Mouse (Mus musculus) stomach, embryonic 14.5 days (tissue): ENCODE results near the gene Pcnx3. TPM values are rescaled to one million over a fixed set of nuclear protein-coding genes. Genes with fewer than 3 reads are reported as not detected.
A peak's percentile ranks its signal among the peaks of the same experiment; 100 is the strongest.

Source experiments
- ATAC-seq: fragments of 200-750 bp; cut with Nextera tagmentation; 2 replicates; pipeline ENCODE4 v1.8.0; 2017; ENCODE audit warnings: low read depth, moderate TSS enrichment; ENCODE audit not compliant: insufficient number of reproducible peaks, insufficient read depth, low FRiP score
- H3K27ac ChIP-seq: fragments of 300-500 bp; sonication (generic); 2 replicates; pipeline ENCODE4 v1.5.1; 2014; ENCODE audit warnings: mild to moderate bottlenecking, low read length, moderate library complexity, mixed read lengths
- H3K27me3 ChIP-seq: fragments of 300-500 bp; sonication (generic); 2 replicates; pipeline ENCODE4 v1.6.1; 2014; ENCODE audit warnings: low read length, control low read depth, mixed read lengths; ENCODE audit not compliant: control insufficient read depth, insufficient read depth
- H3K36me3 ChIP-seq: fragments of 300-500 bp; sonication (generic); 2 replicates; pipeline ENCODE4 v1.6.1; 2014; ENCODE audit warnings: mild to moderate bottlenecking, control low read depth, low read length, moderate library complexity, mixed read lengths; ENCODE audit not compliant: control insufficient read depth, insufficient read depth
- H3K4me1 ChIP-seq: fragments of 300-500 bp; sonication (generic); 2 replicates; pipeline ENCODE4 v1.6.1; 2014; ENCODE audit warnings: low read length, control low read depth, mixed read lengths; ENCODE audit not compliant: control insufficient read depth, insufficient read depth
- H3K4me2 ChIP-seq: fragments of 300-500 bp; sonication (generic); replicated peaks from 2 replicates; pipeline ENCODE4 v1.6.1; 2014; ENCODE audit warnings: low read depth, low read length, control low read depth
- H3K4me3 ChIP-seq: fragments of 300-500 bp; sonication (generic); 2 replicates; pipeline ENCODE4 v1.5.1; 2014; ENCODE audit warnings: low read depth, low read length, control low read depth
- H3K9ac ChIP-seq: fragments of 300-500 bp; sonication (generic); replicated peaks from 2 replicates; pipeline ENCODE4 v1.6.1; 2014; ENCODE audit warnings: low read depth, mild to moderate bottlenecking, control low read depth, low read length, moderate library complexity, mixed read lengths
- H3K9me3 ChIP-seq: fragments of 300-500 bp; sonication (generic); 2 replicates; pipeline ENCODE4 v1.6.1; 2016; ENCODE audit warnings: low read depth, low read length, control low read depth; ENCODE audit not compliant: control insufficient read depth
- WGBS: fragments of 180-500 bp; shearing (Covaris S2); extraction: QIAGEN DNeasy Blood & Tissue Kit; methylation state at CpG from one replicate; pipeline ENCODE4 v1.1.7; 2014; 5-methylcytosine and 5-hydroxymethylcytosine counted together
- polyA plus RNA-seq: library from polyadenylated mRNA; unstranded; fragments of >200 nt; fragmentation: Nextera tagmentation; extraction: Ambion mirVana; gene quantifications from 2 replicates; pipeline ENCODE4 v1.2.1, GENCODE M21; 2014

Pcnx3 gene
- polyA plus RNA-seq, 1 experiment from 2014 or later, result 32.1 TPM

- H3K9ac ChIP-seq, result peak overlapping the region; percentile 12; the same call in 1 of the 2 replicates
- H3K27ac ChIP-seq, result peak overlapping the region; percentile 86
- 13% methylated on average over 26 of the region's 26 CpGs for WGBS
- peak; percentile 88 for ATAC-seq
- H3K4me2 ChIP-seq, result peak overlapping the region; percentile 54
- peaks cover 4% of the 10 kb centered on the region; the same call in 1 of the 2 replicates for H3K4me1 ChIP-seq
- peak overlapping the region; percentile 22 for H3K4me3 ChIP-seq
- H3K36me3 ChIP-seq, result peaks cover 50% of the 10 kb centered on the region
- H3K27me3 ChIP-seq, result no peaks in the 10 kb centered on the region
- no peaks in the 10 kb centered on the region for H3K9me3 ChIP-seq
These were observed 40.1 kb downstream of the Pcnx3 start for GRCm38 (mm10) chr19:5648401-5649297.

DNA sequence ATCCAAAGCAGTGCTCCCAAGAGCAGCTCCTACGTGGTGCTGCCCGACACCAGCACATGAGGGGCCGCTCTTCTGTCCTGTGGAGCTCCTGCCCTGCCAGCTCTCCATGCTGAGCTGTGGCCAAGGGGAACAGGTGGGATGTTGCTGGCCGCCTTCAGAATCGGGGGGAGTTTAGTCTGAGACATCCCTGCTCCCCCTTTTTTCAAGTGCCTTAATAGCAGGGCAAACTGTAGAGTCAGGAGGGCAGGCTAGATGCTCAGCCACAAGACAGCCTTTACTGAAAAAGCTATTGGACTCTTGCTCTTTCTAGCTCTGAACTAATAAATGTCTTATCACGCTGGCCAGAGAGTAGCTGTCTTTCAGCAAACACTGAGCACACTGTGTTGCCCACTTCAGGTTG is 40.9 kb downstream of the Pcnx3 start:
- ATAC-seq, result no peak
- H3K9ac ChIP-seq, result no peak overlapping the region
- peaks cover 49% of the 10 kb centered on the region for H3K36me3 ChIP-seq
- 94% methylated on average over 6 of the region's 6 CpGs for WGBS
- H3K27ac ChIP-seq, result no peak overlapping the region; the same call in 1 of the 2 replicates
- H3K9me3 ChIP-seq, result no peaks in the 10 kb centered on the region
- no peaks in the 10 kb centered on the region for H3K27me3 ChIP-seq
- peaks cover 4% of the 10 kb centered on the region; the same call in 1 of the 2 replicates for H3K4me1 ChIP-seq
- no peak overlapping the region for H3K4me3 ChIP-seq
- H3K4me2 ChIP-seq, result no peak overlapping the region

GRCm38 (mm10) chr19:5646731-5647330 is 41.9 kb downstream of the Pcnx3 start:
- H3K9me3 ChIP-seq, result no peaks in the 10 kb centered on the region
- peaks cover 4% of the 10 kb centered on the region; the same call in 1 of the 2 replicates for H3K4me1 ChIP-seq
- H3K4me2 ChIP-seq, result no peak overlapping the region
- no peaks in the 10 kb centered on the region for H3K27me3 ChIP-seq
- no peak overlapping the region for H3K4me3 ChIP-seq
- H3K36me3 ChIP-seq, result peaks cover 57% of the 10 kb centered on the region
- 92% methylated on average over 8 of the region's 8 CpGs for WGBS
- no peak overlapping the region for H3K9ac ChIP-seq
- H3K27ac ChIP-seq, result no peak overlapping the region
- ATAC-seq, result no peak

DNA sequence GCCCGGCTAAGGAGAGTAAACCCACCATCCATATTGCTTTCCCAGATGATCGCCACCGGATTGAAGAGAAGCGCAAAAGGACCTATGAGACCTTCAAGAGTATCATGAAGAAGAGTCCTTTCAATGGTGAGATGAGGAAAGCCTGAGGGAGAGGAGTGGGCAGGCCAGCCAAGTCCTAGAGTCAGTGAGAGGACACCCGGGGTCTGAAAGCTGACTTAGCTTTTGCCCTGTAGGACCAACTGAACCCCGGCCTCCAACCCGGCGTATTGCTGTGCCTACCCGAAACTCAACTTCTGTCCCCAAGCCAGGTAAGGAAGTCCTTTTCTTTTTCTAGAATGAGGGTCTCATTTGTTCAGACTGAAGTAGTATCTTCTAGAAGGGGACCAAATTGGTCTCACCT is 43.4 kb downstream of the Pcnx3 start:
- H3K4me1 ChIP-seq, result peaks cover 4% of the 10 kb centered on the region; the same call in 1 of the 2 replicates
- H3K9me3 ChIP-seq, result no peaks in the 10 kb centered on the region
- no peak for ATAC-seq
- WGBS, result 98% methylated on average over 9 of the region's 9 CpGs
- H3K27ac ChIP-seq, result no peak overlapping the region
- peaks cover 66% of the 10 kb centered on the region for H3K36me3 ChIP-seq
- H3K27me3 ChIP-seq, result no peaks in the 10 kb centered on the region
- no peak overlapping the region for H3K4me3 ChIP-seq
- H3K9ac ChIP-seq, result no peak overlapping the region
- H3K4me2 ChIP-seq, result no peak overlapping the region

GRCm38 (mm10) chr19:5641641-5642040 is 47.1 kb downstream of the Pcnx3 start:
- Histone ChIP-seq H3K4me3 (no peak overlapping the region), H3K4me2 (no peak overlapping the region), H3K36me3 (peaks cover 70% of the 10 kb centered on the region), H3K4me1 (peaks cover 7% of the 10 kb centered on the region; the same call in 1 of the 2 replicates), H3K27me3 (no peaks in the 10 kb centered on the region), H3K9me3 (no peaks in the 10 kb centered on the region), H3K9ac (no peak overlapping the region), H3K27ac (no peak overlapping the region)
- WGBS, result 88% methylated on average over 8 of the region's 8 CpGs
- ATAC-seq, result no peak

DNA sequence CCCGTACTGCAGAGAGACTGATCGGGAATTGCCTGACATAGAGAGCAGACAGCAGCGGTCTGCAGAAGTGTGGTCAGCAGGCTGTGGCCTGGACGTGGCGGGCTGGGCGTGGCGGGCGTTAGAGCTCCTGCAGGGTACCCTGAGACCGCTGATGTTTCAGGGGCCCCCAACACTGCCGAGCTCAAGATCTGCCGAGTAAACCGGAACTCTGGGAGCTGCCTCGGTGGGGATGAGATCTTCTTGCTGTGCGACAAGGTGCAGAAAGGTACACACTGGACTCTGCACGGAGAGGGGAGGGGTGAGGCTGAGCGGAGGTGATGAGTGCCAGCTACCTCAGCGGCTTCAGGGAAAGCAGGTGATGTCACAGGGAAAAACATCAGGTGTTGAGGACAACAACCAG is 47.7 kb downstream of the Pcnx3 start:
- Histone ChIP-seq H3K9ac (no peak overlapping the region), H3K36me3 (peaks cover 64% of the 10 kb centered on the region), H3K4me3 (no peak overlapping the region), H3K4me2 (no peak overlapping the region), H3K27me3 (no peaks in the 10 kb centered on the region), H3K4me1 (peaks cover 7% of the 10 kb centered on the region; the same call in 1 of the 2 replicates), H3K27ac (no peak overlapping the region), H3K9me3 (no peaks in the 10 kb centered on the region)
- ATAC-seq, result no peak
- 81% methylated on average over 17 of the region's 17 CpGs for WGBS

DNA sequence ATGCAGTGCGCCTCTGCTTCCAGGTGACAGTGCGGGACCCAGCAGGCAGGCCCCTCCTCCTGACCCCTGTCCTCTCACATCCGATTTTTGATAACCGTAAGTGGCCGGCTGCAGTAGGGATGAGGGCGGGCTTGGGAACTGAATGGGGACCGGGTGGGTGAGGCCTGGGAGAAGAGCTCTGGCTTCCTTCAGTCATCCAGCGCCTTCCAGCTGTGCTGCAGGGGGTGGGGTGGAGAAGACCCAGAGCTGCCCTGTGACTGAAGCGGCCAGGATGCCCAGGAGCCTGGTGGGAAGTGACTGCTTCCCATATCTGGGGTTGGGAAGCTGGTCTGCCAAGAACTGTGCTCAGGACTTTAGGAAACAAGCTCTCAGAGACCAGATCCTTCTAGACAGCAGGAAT is 48.4 kb downstream of the Pcnx3 start:
- Histone ChIP-seq H3K4me2 (no peak overlapping the region), H3K4me1 (peaks cover 7% of the 10 kb centered on the region; the same call in 1 of the 2 replicates), H3K27me3 (no peaks in the 10 kb centered on the region), H3K27ac (no peak overlapping the region), H3K9me3 (no peaks in the 10 kb centered on the region), H3K9ac (no peak overlapping the region), H3K36me3 (peaks cover 57% of the 10 kb centered on the region), H3K4me3 (no peak overlapping the region)
- no peak for ATAC-seq
- WGBS, result 44% methylated on average over 9 of the region's 9 CpGs

DNA sequence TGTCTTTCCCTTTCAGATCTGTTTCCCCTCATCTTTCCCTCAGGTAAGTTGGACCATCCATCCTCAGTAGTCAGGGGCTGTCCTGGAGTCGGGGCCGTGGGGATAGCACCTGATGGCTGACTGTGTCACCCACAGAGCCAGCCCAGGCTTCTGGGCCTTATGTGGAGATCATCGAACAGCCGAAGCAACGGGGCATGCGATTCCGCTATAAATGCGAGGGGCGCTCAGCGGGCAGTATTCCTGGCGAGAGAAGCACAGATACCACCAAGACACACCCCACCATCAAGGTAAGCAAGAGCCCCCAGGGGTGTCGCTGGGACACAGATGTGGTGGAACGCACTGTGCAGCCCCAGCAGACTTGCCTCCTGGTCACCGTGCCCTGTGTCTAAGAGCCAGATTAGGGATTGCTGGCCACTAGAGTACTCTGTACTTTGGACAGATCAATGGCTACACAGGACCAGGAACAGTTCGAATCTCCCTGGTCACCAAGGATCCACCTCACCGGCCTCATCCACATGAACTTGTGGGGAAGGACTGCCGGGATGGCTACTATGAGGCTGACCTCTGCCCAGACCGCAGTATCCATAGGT is 50.2 kb downstream of the Pcnx3 start:
- peaks cover 7% of the 10 kb centered on the region; the same call in 1 of the 2 replicates for H3K4me1 ChIP-seq
- no peaks in the 10 kb centered on the region for H3K9me3 ChIP-seq
- H3K9ac ChIP-seq, result peak overlapping the region; percentile 84
- peak overlapping the region; percentile 79 for H3K4me2 ChIP-seq
- WGBS, result 92% methylated on average over 18 of the region's 18 CpGs
- no peak overlapping the region for H3K27ac ChIP-seq
- peak overlapping the region; percentile 83 for H3K4me3 ChIP-seq
- no peak for ATAC-seq
- H3K36me3 ChIP-seq, result peaks cover 43% of the 10 kb centered on the region
- no peaks in the 10 kb centered on the region for H3K27me3 ChIP-seq
